ENCODE assay signal across 21 mouse cellular contexts in genomic region chr6:106335066-106335465, GRCm38 (mm10).
DNase-seq lines count a peak whose midpoint lies in the region; ATAC-seq lines count a peak whose summit lies in the region.
"Had no signal": no experiment of that assay in that cellular context is flagged by ENCODE, and none has a peak within 500 bp of the region (broad histone marks: within the 10 kb centered on the region; RNA-seq: fewer than 3 reads in every experiment).

No protein-coding gene starts in this region.

- no peak overlapping the region for H3K9ac ChIP-seq in midbrain, embryonic 12.5 days (replicated peaks)
- H3K9ac ChIP-seq in midbrain, embryonic 16.5 days (ENCODE audit: low read depth, low read length) = no peak overlapping the region
- H3K9ac ChIP-seq: embryonic facial prominence, embryonic 12.5 days; embryonic facial prominence, embryonic 15.5 days; forebrain, postnatal 0 days; hindbrain, embryonic 12.5 days; hindbrain, embryonic 15.5 days had no signal

- DNase-seq in cerebellum, adult 9-11 months = peak; percentile 24
- no peak for DNase-seq in cerebellum, postnatal 10 days
- peak; percentile 36 for DNase-seq in Muller cell, postnatal 12 days (ENCODE audit: inconsistent ontology term)
- DNase-seq in brain, adult 2 months (ENCODE audit: low read depth, low spot score) = peak; percentile 69
- DNase-seq in kidney, adult 11 months = no peak
- DNase-seq: adrenal gland, postnatal 10 days; adrenal gland, postnatal 36 days; cerebellum, postnatal 14 days; forebrain, postnatal 0 days; gastrocnemius, postnatal 10 days; heart, adult 11 months had no signal

- H3K4me3 ChIP-seq in midbrain, embryonic 12.5 days = no peak overlapping the region
- no peak overlapping the region for H3K4me3 ChIP-seq in midbrain, embryonic 16.5 days (ENCODE audit: low read depth, low read length)
- H3K4me3 ChIP-seq: embryonic facial prominence, embryonic 12.5 days; embryonic facial prominence, embryonic 15.5 days; hindbrain, embryonic 12.5 days; hindbrain, embryonic 15.5 days had no signal

- no peaks in the 10 kb centered on the region for H3K9me3 ChIP-seq in midbrain, embryonic 12.5 days
- no peaks in the 10 kb centered on the region for H3K9me3 ChIP-seq in midbrain, embryonic 16.5 days (replicated peaks; ENCODE audit: control insufficient read depth, low read length, poor library complexity, severe bottlenecking)
- H3K9me3 ChIP-seq: embryonic facial prominence, embryonic 12.5 days; embryonic facial prominence, embryonic 15.5 days; hindbrain, embryonic 12.5 days; hindbrain, embryonic 15.5 days had no signal

- H3K27ac ChIP-seq in midbrain, embryonic 12.5 days (replicated peaks) = no peak overlapping the region
- no peak overlapping the region for H3K27ac ChIP-seq in midbrain, embryonic 16.5 days (ENCODE audit: low read length)
- H3K27ac ChIP-seq: embryonic facial prominence, embryonic 12.5 days; embryonic facial prominence, embryonic 15.5 days; hindbrain, embryonic 12.5 days; hindbrain, embryonic 15.5 days had no signal

- no peaks in the 10 kb centered on the region for H3K27me3 ChIP-seq in midbrain, embryonic 12.5 days
- no peaks in the 10 kb centered on the region for H3K27me3 ChIP-seq in midbrain, embryonic 16.5 days (ENCODE audit: control insufficient read depth, insufficient read depth, low read depth, low read length)
- H3K27me3 ChIP-seq: embryonic facial prominence, embryonic 12.5 days; embryonic facial prominence, embryonic 15.5 days; hindbrain, embryonic 12.5 days; hindbrain, embryonic 15.5 days had no signal

- no peak overlapping the region for H3K4me2 ChIP-seq in midbrain, embryonic 12.5 days (replicated peaks)
- H3K4me2 ChIP-seq in midbrain, embryonic 16.5 days (ENCODE audit: low read length) = no peak overlapping the region
- H3K4me2 ChIP-seq: embryonic facial prominence, embryonic 12.5 days; embryonic facial prominence, embryonic 15.5 days; heart, embryonic 11.5 days; hindbrain, embryonic 12.5 days; hindbrain, embryonic 15.5 days had no signal

- no peaks in the 10 kb centered on the region for H3K4me1 ChIP-seq in midbrain, embryonic 12.5 days
- H3K4me1 ChIP-seq in midbrain, embryonic 16.5 days (ENCODE audit: control insufficient read depth, insufficient read depth, low read length) = 0 out of 2 replicates have a peak, but pooled peaks cover 3% of the 10 kb centered on the region
- H3K4me1 ChIP-seq: embryonic facial prominence, embryonic 12.5 days; embryonic facial prominence, embryonic 15.5 days; hindbrain, embryonic 12.5 days; hindbrain, embryonic 15.5 days had no signal

- 14% methylated on average over 1 of the region's 1 CpGs for WGBS in midbrain, embryonic 12.5 days
- 18% methylated on average over 1 of the region's 1 CpGs for WGBS in midbrain, embryonic 16.5 days

- 0 out of 2 replicates have a peak, but pooled peaks have one; percentile 44 for ATAC-seq in midbrain, embryonic 12.5 days (ENCODE audit: low FRiP score, low read depth)
- no peak for ATAC-seq in midbrain, embryonic 16.5 days
- ATAC-seq: CD4-positive, CD25-positive, alpha-beta regulatory T cell, adult 4 months; forebrain, embryonic 14.5 days; forebrain, postnatal 0 days; intestine, postnatal 0 days had no signal

- no peaks in the 10 kb centered on the region for H3K36me3 ChIP-seq in midbrain, embryonic 12.5 days
- no peaks in the 10 kb centered on the region for H3K36me3 ChIP-seq in midbrain, embryonic 16.5 days (ENCODE audit: control insufficient read depth, insufficient read depth, low read length)
- H3K36me3 ChIP-seq: embryonic facial prominence, embryonic 12.5 days; embryonic facial prominence, embryonic 15.5 days; hindbrain, embryonic 12.5 days; hindbrain, embryonic 15.5 days had no signal

Comparison
In these comparisons a context has a peak if more than half of its experiments do, and no peak if none do; other contexts are left out.
1. DNase-seq: peak in cerebellum, adult 9-11 months (single experiment), Muller cell, postnatal 12 days (single experiment) and brain, adult 2 months (single experiment); none in cerebellum, postnatal 10 days (0 of 2) and kidney, adult 11 months (single experiment).